Mouse (Mus musculus) heart, embryonic 11.5 days (tissue): ENCODE data around the gene Ahcyl2. TPM values are rescaled to one million over a fixed set of nuclear protein-coding genes. Genes with fewer than 3 reads are reported as not detected.
"Not testable (repeated sequence)": the region's sequence is repeated elsewhere in the genome, so short reads cannot be mapped to it uniquely, and the experiment has no call there.

Experiments used
- ATAC-seq: fragments of 200-750 bp; cut with Nextera tagmentation; replicated peaks from 2 replicates; pipeline ENCODE4 v1.8.0; 2017; ENCODE audit warnings: moderate library complexity; ENCODE audit not compliant: insufficient number of reproducible peaks, low FRiP score, low TSS enrichment
- H3K27ac ChIP-seq: fragments of 300-500 bp; sonication (generic); 2 replicates; pipeline ENCODE4 v1.5.1; 2014; ENCODE audit warnings: mild to moderate bottlenecking, low read depth, low read length
- H3K27me3 ChIP-seq: fragments of 300-500 bp; sonication (generic); 2 replicates; pipeline ENCODE4 v1.6.1; 2014; ENCODE audit warnings: mild to moderate bottlenecking, low read length, mixed read lengths; ENCODE audit not compliant: control insufficient read depth, insufficient read depth
- H3K36me3 ChIP-seq: fragments of 300-500 bp; sonication (generic); 2 replicates; pipeline ENCODE4 v1.6.1; 2014; ENCODE audit warnings: mild to moderate bottlenecking, low read length, moderate library complexity, mixed read lengths; ENCODE audit not compliant: control insufficient read depth, insufficient read depth
- H3K4me1 ChIP-seq: fragments of 300-500 bp; sonication (generic); 2 replicates; pipeline ENCODE4 v1.6.1; 2014; ENCODE audit warnings: low read length; ENCODE audit not compliant: control insufficient read depth, insufficient read depth
- H3K4me2 ChIP-seq: fragments of 300-500 bp; sonication (generic); 2 replicates; pipeline ENCODE4 v1.6.1; 2014; ENCODE audit warnings: mild to moderate bottlenecking, moderate library complexity
- H3K4me3 ChIP-seq: fragments of 300-500 bp; sonication (generic); 2 replicates; pipeline ENCODE4 v1.5.1; 2014; ENCODE audit warnings: low read depth, low read length
- H3K9ac ChIP-seq: fragments of 300-500 bp; sonication (generic); 2 replicates; pipeline ENCODE4 v1.6.1; 2014; ENCODE audit warnings: mild to moderate bottlenecking, low read depth, low read length, moderate library complexity
- H3K9me3 ChIP-seq: fragments of 300-500 bp; sonication (generic); replicated peaks from 2 replicates; pipeline ENCODE4 v1.6.1; 2016; ENCODE audit warnings: low read length; ENCODE audit not compliant: control insufficient read depth
- WGBS: fragments of 180-500 bp; shearing (Covaris S2); extraction: QIAGEN DNeasy Blood & Tissue Kit; methylation state at CpG from one replicate; pipeline ENCODE4 v1.1.7; 2014; ENCODE audit not compliant: insufficient replicate concordance; 5-methylcytosine and 5-hydroxymethylcytosine counted together
- polyA plus RNA-seq: library from polyadenylated mRNA; unstranded; fragments of >200 nt; fragmentation: Nextera tagmentation; extraction: Ambion mirVana; gene quantifications from 2 replicates; pipeline ENCODE4 v1.2.1, GENCODE M21; 2014

Ahcyl2 gene
- polyA plus RNA-seq, 1 experiment from 2014 or later: 11.6 TPM

DNA sequence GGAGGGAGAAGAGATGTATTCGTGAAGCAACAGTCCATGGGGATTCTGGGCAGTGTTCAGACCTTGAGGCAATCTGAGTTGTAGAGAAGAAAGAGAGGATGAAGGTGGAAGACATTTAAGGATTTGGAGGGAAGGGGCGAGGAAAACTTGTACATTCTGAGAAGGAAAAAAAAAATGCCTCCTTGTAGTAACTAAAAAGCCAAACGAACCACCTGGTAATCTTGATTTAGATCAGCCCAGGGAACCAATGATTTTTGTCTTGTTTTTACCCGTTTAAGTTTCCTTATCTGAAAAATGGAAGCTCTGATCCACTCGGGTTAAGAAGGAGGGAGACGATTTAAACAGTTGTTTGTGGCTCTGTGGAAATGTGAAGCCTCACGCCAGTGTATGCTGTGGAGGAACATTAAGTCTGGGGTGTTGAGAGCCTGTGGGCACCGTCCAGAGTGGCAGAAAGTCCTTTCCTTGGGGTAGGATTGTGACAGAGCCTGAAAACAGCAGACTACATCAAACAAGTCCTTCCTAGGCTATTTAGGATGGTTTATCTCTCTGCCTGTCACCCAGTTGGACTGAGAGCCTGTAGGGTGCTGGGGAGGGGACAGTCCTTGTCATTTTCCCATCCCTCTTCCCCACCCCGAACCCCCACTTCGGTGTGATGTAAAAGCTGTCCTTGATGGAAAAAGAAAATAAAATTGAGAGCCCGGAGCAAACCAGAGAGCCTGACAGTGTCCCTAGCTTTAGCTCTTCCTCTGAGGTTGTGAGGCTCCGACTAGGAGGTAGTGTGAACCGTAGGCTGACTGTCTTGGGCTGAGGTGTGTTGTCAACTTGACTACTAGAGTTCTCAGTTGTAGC lies 31.0 kb upstream of the Ahcyl2 start:
- peak overlapping the region; percentile 96 for H3K9ac ChIP-seq
- H3K4me2 ChIP-seq: peak overlapping the region; percentile 84
- H3K36me3 ChIP-seq: no peaks in the 10 kb centered on the region
- H3K4me3 ChIP-seq: peak overlapping the region; percentile 92
- no peaks in the 10 kb centered on the region for H3K27me3 ChIP-seq
- no peak for ATAC-seq
- peak overlapping the region; percentile 98; the same call in 1 of the 2 replicates for H3K27ac ChIP-seq
- H3K4me1 ChIP-seq: 0 out of 2 replicates have a peak, but pooled peaks cover 3% of the 10 kb centered on the region
- H3K9me3 ChIP-seq: no peaks in the 10 kb centered on the region
- 12% methylated on average over 13 of the region's 13 CpGs for WGBS

- 88% methylated on average over 3 of the region's 3 CpGs for WGBS
- Histone ChIP-seq H3K27ac (no peak overlapping the region), H3K36me3 (peaks cover 11% of the 10 kb centered on the region; the same call in 1 of the 2 replicates), H3K27me3 (no peaks in the 10 kb centered on the region), H3K9ac (no peak overlapping the region), H3K4me1 (no peaks in the 10 kb centered on the region), H3K4me3 (no peak overlapping the region), H3K9me3 (peaks cover 9% of the 10 kb centered on the region), H3K4me2 (no peak overlapping the region)
- no peak for ATAC-seq
Observed at GRCm38 (mm10) chr6:29751466-29752152, 16.2 kb upstream of the Ahcyl2 start.

DNA sequence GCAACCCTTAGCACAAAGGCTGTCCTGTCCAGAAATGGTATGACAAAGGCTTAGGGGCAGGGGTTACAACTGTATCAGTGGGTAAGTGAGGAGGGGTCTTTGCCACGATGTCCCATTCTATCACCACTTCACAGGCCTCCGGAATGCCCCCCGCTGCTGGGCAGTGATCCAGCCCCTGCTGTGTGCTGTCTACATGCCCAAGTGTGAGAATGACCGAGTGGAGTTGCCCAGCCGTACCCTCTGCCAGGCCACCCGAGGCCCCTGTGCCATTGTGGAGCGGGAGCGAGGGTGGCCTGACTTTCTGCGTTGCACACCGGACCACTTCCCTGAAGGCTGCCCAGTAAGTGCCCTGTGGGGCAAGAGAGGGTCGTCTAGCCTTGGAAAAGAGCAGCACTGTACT lies 14.5 kb upstream of the Ahcyl2 start:
- WGBS: 89% methylated on average over 11 of the region's 11 CpGs
- Histone ChIP-seq H3K9me3 (peaks cover 6% of the 10 kb centered on the region), H3K27me3 (no peaks in the 10 kb centered on the region), H3K9ac (no peak overlapping the region), H3K4me1 (no peaks in the 10 kb centered on the region), H3K36me3 (peaks cover 14% of the 10 kb centered on the region), H3K4me3 (no peak overlapping the region), H3K4me2 (no peak overlapping the region), H3K27ac (no peak overlapping the region)
- no peak for ATAC-seq

DNA sequence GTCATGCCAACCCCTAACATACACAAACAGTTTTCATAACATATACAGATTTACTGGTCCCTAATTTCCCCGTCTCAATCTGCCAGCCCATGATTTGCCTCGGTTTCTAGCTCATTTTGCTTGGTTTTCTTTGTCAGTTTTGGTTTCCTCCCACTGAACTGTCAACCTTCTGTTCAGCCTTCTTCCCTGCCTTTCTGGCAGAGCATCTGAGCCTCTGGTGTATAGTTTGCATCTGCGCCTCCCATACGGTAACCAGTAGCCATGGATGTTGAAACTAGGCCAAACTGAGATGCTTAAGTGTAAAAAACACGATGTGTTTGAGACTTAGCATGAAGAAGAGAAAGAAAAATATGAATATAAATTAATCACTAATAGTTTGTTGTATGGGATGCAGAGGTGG lies 11.8 kb upstream of the Ahcyl2 start:
- no peaks in the 10 kb centered on the region for H3K4me1 ChIP-seq
- no peak overlapping the region for H3K27ac ChIP-seq
- H3K36me3 ChIP-seq: peaks cover 20% of the 10 kb centered on the region
- ATAC-seq: no peak
- no peak overlapping the region for H3K4me3 ChIP-seq
- no peaks in the 10 kb centered on the region for H3K9me3 ChIP-seq
- WGBS: 86% methylated on average over 5 of the region's 5 CpGs
- H3K27me3 ChIP-seq: no peaks in the 10 kb centered on the region
- no peak overlapping the region for H3K4me2 ChIP-seq
- no peak overlapping the region for H3K9ac ChIP-seq

- Histone ChIP-seq H3K4me1 (no peaks in the 10 kb centered on the region), H3K36me3 (peaks cover 20% of the 10 kb centered on the region), H3K9me3 (no peaks in the 10 kb centered on the region), H3K4me2 (no peak overlapping the region), H3K27ac (no peak overlapping the region), H3K27me3 (no peaks in the 10 kb centered on the region), H3K4me3 (no peak overlapping the region), H3K9ac (no peak overlapping the region)
- ATAC-seq: no peak
- whole genome bisulfite sequencing: 88% methylated on average over 4 of the region's 4 CpGs
Observed at GRCm38 (mm10) chr6:29756476-29756875, 11.3 kb upstream of the Ahcyl2 start.

- ATAC-seq: no peak
- no peaks in the 10 kb centered on the region for H3K27me3 ChIP-seq
- no peak overlapping the region for H3K9ac ChIP-seq
- H3K4me3 ChIP-seq: no peak overlapping the region
- no peak overlapping the region for H3K4me2 ChIP-seq
- 40% methylated on average over 4 of the region's 4 CpGs for WGBS
- H3K36me3 ChIP-seq: peaks cover 19% of the 10 kb centered on the region
- no peaks in the 10 kb centered on the region for H3K4me1 ChIP-seq
- H3K27ac ChIP-seq: no peak overlapping the region
- no peaks in the 10 kb centered on the region for H3K9me3 ChIP-seq
Observed at GRCm38 (mm10) chr6:29758417-29758816, 9.4 kb upstream of the Ahcyl2 start.

DNA sequence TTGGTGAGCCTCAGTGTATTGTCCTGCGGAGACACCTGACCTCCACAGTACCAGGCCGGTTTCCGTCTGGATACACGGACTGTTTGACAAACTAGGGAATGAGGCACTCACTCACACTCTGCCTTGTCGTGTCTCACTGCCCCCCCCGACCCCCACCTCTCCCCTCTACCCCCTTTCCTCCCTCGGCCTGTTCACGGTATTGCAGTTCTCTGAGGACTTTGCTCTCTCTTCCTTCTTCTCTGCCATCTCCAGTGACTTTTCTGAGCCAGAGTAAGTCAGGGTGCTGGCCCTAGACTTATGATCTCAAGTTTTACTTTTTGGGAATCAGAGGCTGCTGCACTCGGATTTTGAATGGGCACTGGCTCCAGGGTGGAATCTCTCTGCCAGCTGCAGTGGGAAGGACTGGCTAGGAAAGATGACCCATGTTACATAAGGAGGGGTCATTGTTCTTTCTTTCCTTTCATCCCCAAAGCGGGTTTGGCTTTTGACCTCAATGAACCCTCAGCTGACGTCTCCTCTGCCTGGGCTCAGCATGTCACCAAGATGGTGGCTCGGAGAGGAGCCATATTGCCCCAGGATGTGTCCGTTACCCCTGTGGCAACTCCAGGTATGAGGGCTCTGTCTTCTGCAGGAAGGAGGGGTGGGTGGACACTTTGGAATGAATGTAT lies 8.7 kb upstream of the Ahcyl2 start:
- H3K9ac ChIP-seq: no peak overlapping the region
- H3K36me3 ChIP-seq: peaks cover 16% of the 10 kb centered on the region
- no peaks in the 10 kb centered on the region for H3K4me1 ChIP-seq
- no peak for ATAC-seq
- no peaks in the 10 kb centered on the region for H3K9me3 ChIP-seq
- H3K4me3 ChIP-seq: no peak overlapping the region
- no peak overlapping the region for H3K27ac ChIP-seq
- H3K4me2 ChIP-seq: no peak overlapping the region
- 80% methylated on average over 13 of the region's 13 CpGs for WGBS
- no peaks in the 10 kb centered on the region for H3K27me3 ChIP-seq

DNA sequence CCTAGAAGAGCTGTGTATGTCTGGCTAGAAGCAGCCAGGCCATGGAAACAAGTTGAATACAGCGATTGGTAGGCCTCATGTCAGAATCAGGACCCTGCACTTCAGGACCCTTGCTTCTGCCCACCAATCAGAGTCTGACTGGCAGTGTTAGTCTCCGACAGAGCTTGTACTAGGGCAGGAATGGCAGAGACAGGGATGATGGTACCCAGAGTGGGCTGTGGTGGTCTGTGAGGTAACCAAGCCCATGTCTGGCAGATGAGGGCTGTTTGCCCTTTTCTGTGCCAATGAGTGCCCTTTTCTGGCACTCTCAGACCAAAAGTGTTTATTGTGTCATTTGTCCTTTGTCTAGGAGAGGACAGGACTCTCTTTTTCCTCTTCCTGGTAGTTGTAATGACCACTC lies 7.4 kb upstream of the Ahcyl2 start:
- not testable (repeated sequence) for H3K27me3 ChIP-seq, H3K9ac ChIP-seq, H3K27ac ChIP-seq, H3K4me2 ChIP-seq, H3K9me3 ChIP-seq, H3K4me3 ChIP-seq, ATAC-seq, H3K4me1 ChIP-seq
- H3K36me3 ChIP-seq: peaks cover 12% of the 10 kb centered on the region
- WGBS: 84% methylated on average over 2 of the region's 2 CpGs
